Mouse (Mus musculus): ENCODE data around the gene Cabp2. TPM values are rescaled to one million over a fixed set of nuclear protein-coding genes. Genes with fewer than 3 reads are reported as not detected.
"Not testable (repeated sequence)": the region's sequence is repeated elsewhere in the genome, so short reads cannot be mapped to it uniquely, and the experiment has no call there.

Gene Cabp2
- total RNA-seq (2015) (not detected in 2 replicates), total RNA-seq (2017) (not detected in 2 replicates)

GRCm38 (mm10) chr19:4081394-4081793 lies at the start of gene Cabp2:
TSS of gene Cabp2 (plus strand) at chr19:4081578.
- ATAC-seq (replicated peaks; ENCODE audit: poor library complexity) = no peak

- ATAC-seq (replicated peaks; ENCODE audit: poor library complexity) = no peak
These were observed 48.7 kb upstream of the Cabp2 start for GRCm38 (mm10) chr19:4032668-4033067.

DNA sequence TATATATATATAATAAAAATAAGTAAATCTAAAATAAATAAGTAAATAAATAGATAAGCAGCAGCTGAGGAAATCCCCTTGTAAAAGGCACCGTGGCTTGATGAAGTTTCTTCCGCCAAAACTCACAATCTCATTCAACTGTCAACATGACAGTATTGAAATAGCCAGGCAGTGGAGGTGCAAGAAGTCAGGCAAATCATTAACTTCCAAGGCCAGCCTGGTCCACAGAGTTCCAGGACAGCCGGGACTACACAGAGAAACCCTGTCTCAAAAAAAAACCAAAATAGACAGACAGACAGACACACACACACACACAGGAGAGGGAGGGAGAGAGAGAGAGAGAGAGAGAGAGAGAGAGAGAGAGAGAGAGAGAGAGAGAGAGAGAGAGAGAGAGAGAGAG lies 48.1 kb upstream of the Cabp2 start:
- ATAC-seq (replicated peaks; ENCODE audit: poor library complexity) = no peak

GRCm38 (mm10) chr19:4033742-4034141 lies 47.6 kb upstream of the Cabp2 start:
- no peak for ATAC-seq (replicated peaks; ENCODE audit: poor library complexity)

DNA sequence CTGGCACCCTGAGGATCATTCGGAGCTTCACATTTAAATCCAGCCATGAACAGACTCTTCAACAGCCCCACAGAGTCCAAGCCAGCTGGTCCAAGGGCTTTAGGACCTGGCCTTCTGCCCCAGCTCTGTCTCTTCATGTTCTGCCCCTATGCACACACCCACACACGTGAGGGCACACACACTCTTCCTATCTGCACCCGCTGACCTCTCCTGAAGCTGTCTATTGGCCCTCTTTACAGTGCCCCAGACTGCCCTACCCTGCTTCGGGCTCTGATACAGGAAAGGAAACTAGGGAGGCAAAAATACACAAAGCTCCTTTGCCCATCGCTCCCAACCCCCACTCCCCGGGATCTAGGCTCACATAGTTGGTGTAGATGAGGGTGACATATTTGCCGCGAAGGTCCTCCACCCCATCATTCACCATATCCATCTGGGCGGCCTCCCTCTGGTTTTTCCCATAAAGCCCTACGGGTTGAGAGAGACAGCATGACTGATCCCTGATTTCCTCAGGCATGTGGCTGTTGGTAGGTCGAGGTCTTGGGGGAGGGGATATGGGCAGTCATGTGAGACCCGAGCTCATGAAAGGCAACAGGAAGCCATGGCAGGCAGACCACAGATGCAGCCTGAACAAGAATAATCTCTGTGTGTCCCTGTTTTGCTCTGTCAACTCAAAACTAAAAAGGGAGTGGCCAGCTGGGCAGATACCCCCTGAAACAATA lies 44.9 kb upstream of the Cabp2 start:
- no peak for ATAC-seq (replicated peaks; ENCODE audit: poor library complexity)

GRCm38 (mm10) chr19:4037154-4037787 lies 44.1 kb upstream of the Cabp2 start:
- not testable (repeated sequence) for ATAC-seq (replicated peaks; ENCODE audit: poor library complexity)

- peak; percentile 99 for ATAC-seq (replicated peaks; ENCODE audit: poor library complexity)
These were observed 43.6 kb upstream of the Cabp2 start, which contains the start of gene Gstp1 for GRCm38 (mm10) chr19:4037788-4038232. TSS of gene Gstp1 (minus strand) at chr19:4037985.

DNA sequence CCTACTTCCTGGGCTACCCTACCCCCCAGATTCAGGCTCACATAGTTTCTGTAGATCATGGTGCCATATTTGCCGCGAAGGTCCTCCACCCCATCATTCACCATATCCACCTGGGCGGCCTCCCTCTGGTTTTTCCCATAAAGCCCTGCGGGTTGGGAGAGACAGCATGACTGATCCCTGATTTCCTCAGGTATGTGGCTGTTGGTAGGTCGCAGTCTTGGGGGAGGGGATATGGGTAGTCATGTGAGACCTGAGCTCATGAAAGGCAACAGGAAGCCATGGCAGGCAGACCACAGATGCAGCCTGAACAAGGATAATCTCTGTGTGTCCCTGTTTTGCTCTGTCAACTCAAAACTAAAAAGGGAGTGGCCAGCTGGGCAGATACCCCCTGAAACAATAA lies 40.4 kb upstream of the Cabp2 start:
- ATAC-seq (replicated peaks; ENCODE audit: poor library complexity) = not testable (repeated sequence)

DNA sequence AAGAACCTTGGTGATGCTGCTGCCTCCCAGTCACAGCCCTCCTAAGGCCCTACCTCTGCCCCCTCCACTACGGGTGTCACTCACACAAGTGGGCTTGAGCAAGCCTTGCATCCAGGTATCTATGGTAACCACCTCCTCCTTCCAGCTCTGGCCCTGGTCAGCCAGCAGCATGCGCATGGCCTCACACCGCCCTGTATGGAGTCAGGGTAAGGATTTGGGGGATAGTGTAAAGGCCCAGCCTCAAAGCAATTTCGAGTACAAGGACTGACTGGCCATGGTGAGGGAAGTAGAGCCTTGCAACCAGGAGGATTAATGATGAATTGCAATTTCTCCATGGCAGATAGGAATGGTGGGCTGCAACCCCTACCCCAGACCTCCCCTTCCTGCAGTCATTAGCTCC lies 39.9 kb upstream of the Cabp2 start:
- ATAC-seq (replicated peaks; ENCODE audit: poor library complexity) = not testable (repeated sequence)

- no peak for ATAC-seq (replicated peaks; ENCODE audit: poor library complexity)
These were observed 39.3 kb upstream of the Cabp2 start for GRCm38 (mm10) chr19:4042124-4042523.

DNA sequence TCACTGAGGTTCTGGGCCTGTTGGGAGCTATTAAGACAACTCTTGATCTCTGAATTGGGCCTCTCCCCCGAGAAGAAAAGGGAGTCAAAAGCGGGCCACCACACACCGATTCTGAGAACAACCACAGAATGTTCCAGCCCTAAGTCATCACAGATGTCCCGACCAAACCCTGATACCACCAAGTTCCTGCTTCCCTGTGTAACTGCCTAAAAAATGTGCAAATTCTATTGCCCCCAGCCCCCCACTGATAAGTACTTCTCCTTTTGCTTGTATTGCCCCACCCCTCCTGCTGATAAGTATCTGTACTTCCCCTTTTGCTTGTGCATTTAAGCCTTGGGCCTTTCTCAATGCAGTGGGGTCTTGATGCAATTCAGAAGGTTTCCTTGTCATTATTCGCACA lies 37.3 kb upstream of the Cabp2 start:
- ATAC-seq (replicated peaks; ENCODE audit: poor library complexity) = not testable (repeated sequence)

DNA sequence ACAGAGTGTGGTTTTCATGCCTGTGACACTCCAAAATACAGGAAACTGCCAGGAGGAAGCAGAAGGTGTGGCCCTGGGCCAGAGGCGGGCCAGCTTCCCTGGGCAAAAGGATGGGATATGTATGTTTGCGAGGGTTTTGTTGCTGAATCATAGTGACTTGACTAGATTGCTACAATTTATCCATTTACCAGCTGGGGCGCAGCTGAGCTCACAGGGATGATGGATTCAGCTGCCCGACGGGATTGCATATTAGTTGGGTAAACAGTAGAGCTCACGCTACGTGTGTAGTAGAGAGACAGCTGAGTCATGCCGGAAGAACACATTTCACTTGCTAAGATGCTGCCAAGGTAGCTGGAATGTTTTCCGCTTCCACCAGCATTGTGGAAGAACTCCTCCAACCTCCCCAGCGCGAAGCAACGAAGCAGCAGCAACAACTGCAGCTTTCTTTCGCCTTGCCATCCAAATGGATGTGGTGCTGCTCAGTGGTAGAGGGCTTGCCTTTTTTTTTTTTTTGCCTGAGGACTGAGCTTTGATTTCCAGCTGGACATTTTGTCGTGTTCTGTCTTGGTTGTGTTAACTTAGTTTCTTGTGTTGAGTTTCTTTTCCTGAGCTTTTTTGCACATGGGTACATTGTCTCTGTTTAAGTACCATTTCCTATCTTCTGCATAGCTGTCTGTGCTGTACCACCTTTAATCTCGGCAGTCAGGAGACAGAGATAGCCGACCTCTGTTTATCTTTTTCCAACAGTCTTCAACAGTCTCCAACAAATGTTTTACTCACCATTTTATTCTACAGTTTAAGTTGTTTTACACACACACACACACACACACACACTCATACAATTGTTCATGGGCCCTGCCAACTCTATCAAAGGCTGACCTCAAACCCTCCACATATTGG lies 35.2 kb upstream of the Cabp2 start, which contains the start of gene Gstp2:
Gene Gstp2 (minus strand): TSS at position 58 of the 900 bp plus-strand sequence.
- peak; percentile 74 for ATAC-seq (replicated peaks; ENCODE audit: poor library complexity)

DNA sequence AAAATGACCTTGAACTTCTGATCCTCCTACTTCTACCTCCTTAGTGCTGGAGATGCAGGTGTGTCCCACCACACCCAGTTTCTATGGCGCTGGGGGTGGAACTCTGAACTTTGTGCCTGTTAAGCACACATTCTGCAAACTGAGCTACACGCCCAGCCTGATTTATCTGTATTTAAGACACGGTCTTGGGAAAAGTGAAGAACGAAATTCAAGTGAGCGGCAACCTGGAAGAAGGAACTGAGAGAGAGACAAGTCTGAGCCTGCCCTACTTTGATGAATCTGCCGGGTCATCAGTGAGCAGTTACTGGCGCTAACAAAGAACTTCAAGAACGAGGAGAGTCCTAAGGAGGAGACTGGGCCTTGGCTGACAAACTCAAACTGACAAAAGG lies 34.5 kb upstream of the Cabp2 start:
- peak; percentile 23; the same call in 1 of the 2 replicates for ATAC-seq (replicated peaks; ENCODE audit: poor library complexity)

- peak; percentile 65 for ATAC-seq (replicated peaks; ENCODE audit: poor library complexity)
These were observed 33.5 kb upstream of the Cabp2 start for GRCm38 (mm10) chr19:4047859-4048258.

DNA sequence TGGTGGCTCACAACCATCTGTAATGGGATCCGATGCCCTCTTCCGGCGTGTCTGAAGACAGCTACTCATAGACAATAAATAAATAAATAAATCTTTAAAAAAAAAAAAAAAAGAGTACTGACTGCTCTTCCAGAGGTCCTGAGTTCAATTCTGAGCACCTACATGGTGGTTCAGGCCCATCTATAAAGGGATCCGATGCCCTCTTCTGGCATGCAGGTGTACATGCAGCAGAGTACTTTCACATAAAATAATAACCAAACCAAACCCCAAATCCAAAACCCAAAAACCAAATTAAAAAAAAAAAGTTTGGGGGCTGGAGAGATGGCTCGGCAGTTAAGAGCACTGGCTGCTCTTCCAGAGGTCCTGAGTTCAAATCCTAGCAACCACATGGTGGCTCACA lies 32.3 kb upstream of the Cabp2 start:
- ATAC-seq (replicated peaks; ENCODE audit: poor library complexity) = not testable (repeated sequence)

GRCm38 (mm10) chr19:4051016-4051415 lies 30.4 kb upstream of the Cabp2 start:
- ATAC-seq (replicated peaks; ENCODE audit: poor library complexity) = no peak

DNA sequence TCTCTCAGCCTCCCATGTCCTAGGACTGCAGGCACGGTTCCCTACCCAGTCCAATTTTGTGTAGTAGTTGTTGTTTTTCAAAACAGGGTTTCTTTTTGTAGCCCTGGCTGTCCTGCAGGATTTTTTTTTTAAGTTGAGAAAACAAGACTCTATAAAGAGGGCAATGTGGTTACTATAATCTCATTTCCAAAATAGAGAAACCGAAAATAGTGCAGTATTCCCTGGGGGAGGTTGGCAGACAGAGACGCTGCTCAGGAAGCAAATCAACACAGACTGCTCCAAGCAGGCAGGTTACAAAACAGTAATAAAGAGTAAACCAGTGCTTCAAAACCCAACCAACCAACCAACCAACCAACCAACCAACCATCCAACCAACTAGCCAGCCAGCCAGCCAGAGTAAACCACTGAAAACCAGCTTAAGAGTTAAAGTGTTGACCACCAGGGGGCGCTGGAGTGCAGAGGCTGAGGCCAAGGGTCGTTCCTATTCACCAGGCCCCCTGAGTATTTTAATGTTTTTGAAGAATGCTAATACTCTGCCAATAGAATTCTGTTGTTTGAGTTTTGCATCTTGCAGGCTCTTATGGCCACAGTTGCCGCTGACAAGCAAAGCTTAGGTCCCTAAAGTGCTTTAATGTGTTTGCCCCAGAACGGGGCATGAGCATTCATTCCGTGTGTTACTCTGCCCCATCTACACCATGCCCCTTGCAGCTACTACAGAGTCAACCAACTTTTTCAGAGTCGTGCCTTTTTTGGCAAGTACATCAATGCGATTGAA lies 29.4 kb upstream of the Cabp2 start:
- 0 out of 2 replicates have a peak, but pooled peaks have one; percentile 47 for ATAC-seq (replicated peaks; ENCODE audit: poor library complexity)

DNA sequence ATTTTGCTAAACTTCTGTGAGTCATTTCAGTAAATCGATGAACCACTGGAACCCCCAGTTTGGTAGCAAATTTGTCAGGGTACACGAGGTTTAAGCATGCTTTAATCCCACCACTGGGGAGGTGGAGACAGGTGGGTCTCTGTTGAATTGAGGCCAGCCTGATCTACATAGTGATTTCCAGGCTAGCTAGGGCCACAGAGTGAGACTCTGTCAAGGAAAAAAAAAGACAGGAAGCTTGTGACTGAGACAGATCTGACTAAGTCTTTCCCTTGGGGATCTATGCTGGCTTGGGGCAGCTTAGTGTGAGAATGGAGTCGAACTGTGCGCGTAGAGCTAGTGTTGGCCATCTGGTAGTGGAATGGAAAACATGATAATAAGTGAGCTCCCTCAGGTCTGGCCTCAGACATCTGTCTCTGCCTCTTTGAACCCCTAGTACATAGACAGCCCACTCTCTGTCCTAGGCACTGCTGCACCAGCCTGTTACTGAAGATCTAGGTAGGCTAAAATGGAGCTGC lies 28.8 kb upstream of the Cabp2 start:
- no peak for ATAC-seq (replicated peaks; ENCODE audit: poor library complexity)

- ATAC-seq (replicated peaks; ENCODE audit: poor library complexity) = no peak
These were observed 26.8 kb upstream of the Cabp2 start for GRCm38 (mm10) chr19:4054613-4055012.
